Mouse (Mus musculus) olfactory bulb, adult 2 months (tissue): ENCODE measurements around the gene C1ra.

Experiments
- CTCF ChIP-seq: fragments of 200-500 bp; IDR thresholded peaks from 2 replicates; pipeline ENCODE4 v1.5.1; 2012; ENCODE audit warnings: low read depth, mild to moderate bottlenecking, low read length, moderate library complexity; ENCODE audit not compliant: insufficient read depth
- POLR2A ChIP-seq: fragments of 200-500 bp; IDR thresholded peaks from 2 replicates; pipeline ENCODE4 v1.6.1; 2012; ENCODE audit warnings: mild to moderate bottlenecking, low read depth, low read length, moderate library complexity; ENCODE audit not compliant: insufficient read depth

- TF ChIP-seq CTCF: no peak
- TF ChIP-seq POLR2A: no peak
Observed at GRCm38 (mm10) chr6:124488952-124489351, 23.3 kb upstream of the C1ra start.
